Mouse (Mus musculus) C2C12 (cell line): ENCODE results near the gene Pgbd1. TPM values are rescaled to one million over a fixed set of nuclear protein-coding genes. Genes with fewer than 3 reads are reported as not detected.
A peak's percentile ranks its signal among the peaks of the same experiment; 100 is the strongest.

Experiments used
- H3K27me3 ChIP-seq: one replicate; pipeline ENCODE4 v1.6.1; 2011; ENCODE audit not compliant: control insufficient read depth, insufficient read depth, insufficient read length
- H3K36me3 ChIP-seq: one replicate; pipeline ENCODE4 v1.6.1; 2011; ENCODE audit not compliant: control insufficient read depth, insufficient read depth
- H3K4me3 ChIP-seq: one replicate; pipeline ENCODE4 v1.5.1; 2011; ENCODE audit warnings: mild to moderate bottlenecking, control low read depth; ENCODE audit not compliant: poor library complexity, insufficient read depth, severe bottlenecking
- H3K79me2 ChIP-seq: one replicate; pipeline ENCODE4 v1.6.1; 2011; ENCODE audit not compliant: control insufficient read depth, insufficient read depth
- H3K79me3 ChIP-seq: one replicate; pipeline ENCODE4 v1.6.1; 2011; ENCODE audit warnings: low read depth, control low read depth
- H3ac ChIP-seq: one replicate; pipeline ENCODE3; 2011; ENCODE audit warnings: low read depth; ENCODE audit not compliant: control insufficient read depth, insufficient read length
- CEBPB ChIP-seq: IDR thresholded peaks from one replicate; pipeline ENCODE4 v1.6.1; 2011; ENCODE audit warnings: low read depth, mild to moderate bottlenecking, control low read depth, moderate library complexity
- CTCF ChIP-seq: IDR thresholded peaks from one replicate; pipeline ENCODE4 v1.5.1; 2011; ENCODE audit not compliant: control insufficient read depth, insufficient read depth, insufficient read length
- FOSL1 ChIP-seq: IDR thresholded peaks from one replicate; pipeline ENCODE4 v1.8.0; 2011; ENCODE audit warnings: mild to moderate bottlenecking, low read length; ENCODE audit not compliant: poor library complexity, insufficient read depth, severe bottlenecking
- MAX ChIP-seq: IDR thresholded peaks from one replicate; pipeline ENCODE4 v1.6.1; 2011; ENCODE audit warnings: mild to moderate bottlenecking, control low read depth
- MYOD1 ChIP-seq: IDR thresholded peaks from one replicate; pipeline ENCODE4 v1.6.1; 2011; ENCODE audit warnings: low read depth; ENCODE audit not compliant: control insufficient read depth, insufficient read length
- MYOG ChIP-seq: IDR thresholded peaks from one replicate; pipeline ENCODE4 v1.6.1; 2011; ENCODE audit not compliant: control insufficient read depth, insufficient read length; ENCODE audit errors: extremely low read depth
- USF1 ChIP-seq: IDR thresholded peaks from one replicate; pipeline ENCODE4 v1.6.1; 2011; ENCODE audit warnings: low read depth, mild to moderate bottlenecking, control low read depth, moderate library complexity
- polyA plus RNA-seq: library from polyadenylated mRNA; unstranded; fragments of >200 nt; fragmentation: generic; extraction: Trizol; gene quantifications from one replicate; pipeline ENCODE4 v1.2.1, GENCODE M21; 2012; ENCODE audit warnings: missing spikeins

Pgbd1 gene
- polyA plus RNA-seq, 1 experiment: 0.20 TPM

DNA sequence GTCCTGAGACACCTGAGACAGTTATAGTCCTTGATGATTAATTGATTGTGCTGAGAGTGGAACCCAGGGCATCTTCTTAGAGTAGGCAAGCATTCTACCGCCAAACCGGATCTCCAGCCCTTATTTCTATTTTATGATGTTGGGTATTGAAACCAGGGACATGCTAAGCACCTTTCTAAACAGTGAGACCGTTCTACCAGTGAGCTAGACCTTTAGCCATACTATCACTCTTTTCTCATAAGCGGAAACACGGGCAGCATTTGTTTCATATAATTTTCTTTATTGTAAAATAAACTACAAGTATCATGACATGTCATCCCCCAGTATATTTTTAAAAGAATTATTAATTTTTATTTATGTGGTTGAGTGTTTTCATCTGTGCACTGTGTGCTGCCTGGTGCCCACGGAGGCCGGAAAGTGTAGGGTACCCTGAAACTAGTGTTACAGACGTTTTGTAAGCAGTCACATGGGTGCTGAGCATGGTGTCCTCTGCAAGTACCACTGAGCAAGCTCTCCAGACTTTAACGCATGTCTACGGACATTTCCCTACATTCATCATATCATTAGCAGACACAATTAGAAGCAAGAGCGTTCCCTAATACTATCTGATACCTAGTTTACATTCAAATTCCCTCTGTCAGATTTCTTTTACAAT is 31.9 kb downstream of the Pgbd1 start:
- Histone ChIP-seq H3K79me3 (no peaks in the 10 kb centered on the region), H3K27me3 (no peaks in the 10 kb centered on the region), H3K36me3 (no peaks in the 10 kb centered on the region), H3K4me3 (no peak overlapping the region), H3ac (peak overlapping the region; percentile 19), H3K79me2 (no peaks in the 10 kb centered on the region)
- TF ChIP-seq MAX: no peak
- no peak for TF ChIP-seq CEBPB
- no peak for TF ChIP-seq USF1
- TF ChIP-seq MYOD1: no peak
- TF ChIP-seq MYOG: no peak
- TF ChIP-seq FOSL1: no peak

DNA sequence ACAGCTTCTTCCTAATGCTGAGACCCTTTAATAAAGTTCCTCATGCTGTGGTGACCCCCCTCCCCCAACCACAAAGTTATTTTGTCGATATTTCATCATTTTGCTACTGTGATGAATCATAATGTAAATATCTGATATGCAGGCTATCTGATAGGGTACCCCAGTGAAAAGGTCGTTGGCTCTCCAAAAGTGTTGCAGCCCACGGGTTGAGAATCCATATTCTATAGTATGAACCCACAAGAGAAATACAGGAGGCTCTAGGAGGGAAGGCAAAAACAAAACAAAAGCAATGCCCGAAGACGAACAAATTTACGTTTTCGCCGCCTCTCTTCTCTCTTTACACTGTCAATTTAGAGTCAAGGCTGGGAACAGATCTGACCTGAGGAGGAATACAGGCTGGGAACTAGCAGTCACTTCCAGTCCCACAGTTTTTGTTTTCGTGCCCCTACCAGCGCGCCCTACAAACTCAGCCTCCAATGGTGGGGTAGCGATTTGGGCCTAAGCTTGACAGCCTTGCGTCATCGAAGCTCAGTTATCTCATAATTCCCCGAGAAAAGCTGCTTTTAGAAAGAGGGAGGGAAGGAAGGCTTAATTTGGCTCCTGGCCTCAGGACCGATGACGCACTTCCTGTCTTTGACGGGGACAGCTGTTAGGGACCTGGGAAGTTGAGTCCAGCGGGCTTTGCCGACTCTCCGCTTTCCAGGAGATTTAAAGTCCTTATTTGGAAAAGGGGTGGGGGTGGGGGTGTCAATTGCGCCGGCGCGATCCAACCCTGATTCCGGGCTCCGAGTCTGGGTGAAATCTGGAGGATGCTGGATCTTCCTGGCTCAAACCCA is 32.7 kb downstream of the Pgbd1 start:
- Histone ChIP-seq H3K79me3 (no peaks in the 10 kb centered on the region), H3K79me2 (no peaks in the 10 kb centered on the region), H3K36me3 (no peaks in the 10 kb centered on the region), H3ac (peak overlapping the region; percentile 20), H3K27me3 (no peaks in the 10 kb centered on the region), H3K4me3 (peak overlapping the region; percentile 18)
- TF ChIP-seq MAX: no peak
- peak; percentile 25 for TF ChIP-seq MYOD1

DNA sequence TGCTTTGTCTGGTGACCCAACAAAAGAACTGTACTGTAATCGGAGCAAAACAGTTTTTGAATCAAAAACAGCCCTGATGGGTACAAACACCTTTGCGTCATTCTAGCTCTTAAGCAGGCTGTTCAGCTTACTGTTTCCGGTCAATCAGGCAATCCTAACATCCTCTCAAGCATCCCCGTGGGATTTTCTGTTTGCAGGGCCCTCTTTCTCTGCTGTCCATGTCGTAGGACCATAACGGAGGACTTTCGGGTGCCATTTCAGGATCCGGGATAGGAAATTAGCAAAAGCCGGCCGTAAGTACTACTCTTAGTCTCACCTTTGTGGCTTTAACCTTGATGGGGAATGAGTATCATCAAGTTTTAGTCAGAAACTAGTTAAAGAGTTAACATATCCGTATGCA is 33.5 kb downstream of the Pgbd1 start:
- peaks cover 1% of the 10 kb centered on the region for H3K79me2 ChIP-seq
- H3K79me3 ChIP-seq: no peaks in the 10 kb centered on the region
- no peak overlapping the region for H3K4me3 ChIP-seq
- no peak overlapping the region for H3ac ChIP-seq
- TF ChIP-seq CEBPB (no peak), MAX (no peak), FOSL1 (no peak), CTCF (no peak), MYOG (no peak), USF1 (no peak), MYOD1 (no peak)
- H3K36me3 ChIP-seq: no peaks in the 10 kb centered on the region
- no peaks in the 10 kb centered on the region for H3K27me3 ChIP-seq

DNA sequence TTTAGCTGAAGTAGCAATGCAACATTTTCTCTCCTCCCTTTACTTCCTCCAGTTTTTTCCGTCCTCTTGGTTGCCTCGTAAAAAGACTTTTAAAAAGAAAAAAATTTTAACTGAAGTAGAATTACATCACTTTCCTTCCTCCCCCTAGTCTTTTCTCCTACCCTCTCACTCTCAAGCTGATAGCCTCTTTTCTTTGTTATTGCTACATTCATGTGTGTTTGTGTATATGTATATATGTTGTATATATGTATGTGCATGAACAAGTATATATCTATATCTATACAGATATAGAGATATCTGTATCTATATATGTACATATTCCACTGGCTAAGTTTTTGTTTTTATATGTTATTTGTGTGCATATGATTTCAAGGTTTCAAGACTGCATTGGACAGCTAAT is 38.0 kb downstream of the Pgbd1 start:
- TF ChIP-seq CTCF (no peak), USF1 (no peak), MAX (no peak), CEBPB (no peak), FOSL1 (no peak), MYOD1 (no peak), MYOG (no peak)
- peak overlapping the region; percentile 65 for H3K4me3 ChIP-seq
- peaks cover 37% of the 10 kb centered on the region for H3K79me2 ChIP-seq
- no peaks in the 10 kb centered on the region for H3K27me3 ChIP-seq
- H3K36me3 ChIP-seq: peaks cover 18% of the 10 kb centered on the region
- no peak overlapping the region for H3ac ChIP-seq
- H3K79me3 ChIP-seq: peaks cover 24% of the 10 kb centered on the region

DNA sequence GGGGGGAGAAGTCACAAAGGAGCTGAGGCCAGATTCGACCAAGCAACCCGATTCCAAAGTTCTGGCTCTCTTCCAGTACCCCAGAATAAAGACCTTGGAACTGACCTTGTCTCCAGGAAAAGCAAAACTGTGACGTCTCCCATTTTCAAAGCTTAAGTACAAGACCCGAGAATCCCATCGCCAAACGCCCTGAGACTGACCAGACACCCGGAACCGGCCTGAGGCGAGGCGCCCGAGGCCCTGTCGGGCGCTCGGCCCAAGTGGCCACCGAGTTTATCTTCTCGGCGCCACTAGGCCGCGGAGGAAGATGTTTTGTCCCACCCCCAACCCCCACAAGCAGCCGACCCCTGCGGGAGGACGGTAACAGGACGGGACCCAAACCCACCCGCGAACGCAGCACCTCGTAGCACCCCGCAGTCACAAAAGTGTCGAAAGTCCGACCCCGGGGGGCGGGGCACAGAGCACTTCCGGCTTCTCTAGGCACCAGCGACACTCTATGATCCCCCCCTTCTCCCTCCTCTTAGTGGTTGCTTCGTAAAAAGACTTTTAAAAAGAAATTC is 38.5 kb downstream of the Pgbd1 start, which contains the start of gene Zkscan3:
Zkscan3 (minus strand) TSS at position 469 of the 560 bp plus-strand sequence.
- TF ChIP-seq CTCF (no peak), MAX (no peak), CEBPB (no peak), MYOD1 (no peak), USF1 (no peak), FOSL1 (no peak), MYOG (no peak)
- Histone ChIP-seq H3K79me2 (peaks cover 37% of the 10 kb centered on the region), H3K4me3 (peak within 1 kb of the TSS; percentile 65), H3K79me3 (peaks cover 24% of the 10 kb centered on the region), H3K27me3 (no peaks in the 10 kb centered on the region), H3ac (peak within 1 kb of the TSS; percentile 95), H3K36me3 (peaks cover 20% of the 10 kb centered on the region)
